Mouse (Mus musculus) spleen, adult 18-20 months (tissue): ENCODE data around the gene Coa3.
A peak's percentile ranks its signal among the peaks of the same experiment; 100 is the strongest.

Experiments
- DNase-seq, 2 experiments: peaks; one replicate each; pipeline ENCODE4 v3.0.0; 2022; ENCODE audit warnings: mixed read lengths in 2 of 2

Gene Coa3

DNA sequence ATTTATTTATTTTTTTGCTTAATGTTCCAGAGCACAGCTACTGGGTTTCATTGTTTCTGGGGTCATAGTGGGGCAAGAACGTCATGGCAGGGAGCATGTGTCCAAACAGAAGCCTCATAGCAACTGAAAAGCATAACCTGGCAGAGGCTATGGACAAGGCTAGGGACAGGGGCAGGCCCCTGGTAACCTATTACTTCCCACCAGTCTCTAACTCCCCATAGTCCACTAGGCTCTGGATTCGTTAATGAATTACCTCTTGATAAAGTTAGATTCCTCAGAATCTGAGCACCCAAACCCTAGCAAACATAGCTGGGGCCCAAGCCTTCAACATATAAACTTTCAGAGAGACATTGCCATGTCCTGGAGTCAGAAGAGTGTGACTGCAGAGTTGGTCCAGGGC is 27.9 kb downstream of the Coa3 start:
- no peak for DNase-seq

DNA sequence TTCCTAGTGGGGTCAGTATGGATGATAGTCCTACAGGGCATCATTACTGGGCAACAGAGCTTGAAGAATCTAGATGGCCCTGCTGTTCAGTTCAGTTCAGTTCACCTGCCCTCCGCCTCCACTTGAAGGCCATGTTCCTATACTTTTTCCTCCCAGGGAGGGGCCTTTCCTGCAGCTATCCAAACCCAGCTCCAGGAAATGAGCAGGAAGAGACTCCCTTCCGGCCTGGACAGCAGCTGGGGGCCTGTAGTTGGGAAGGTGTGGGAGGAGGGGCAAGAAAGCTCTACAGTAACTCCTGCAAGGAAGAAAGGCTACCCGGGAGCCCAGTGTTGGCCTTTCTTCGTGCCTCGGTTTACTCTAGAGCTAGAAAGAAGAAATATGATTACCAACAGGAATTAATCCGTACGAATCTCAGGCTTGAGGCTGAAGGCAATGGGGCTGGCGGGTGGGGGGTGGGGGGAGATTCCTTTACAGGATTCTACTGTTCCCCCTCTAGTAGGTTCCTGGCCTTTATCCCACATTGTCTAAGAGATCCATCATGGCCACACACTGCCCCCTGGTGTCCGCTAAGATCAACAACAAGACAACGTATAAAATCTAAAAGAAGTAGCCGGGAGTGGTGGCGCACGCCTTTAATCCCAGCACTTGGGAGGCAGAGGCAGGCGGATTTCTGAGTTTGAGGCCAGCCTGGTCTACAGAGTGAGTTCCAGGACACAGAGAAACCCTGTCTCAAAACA is 30.5 kb downstream of the Coa3 start:
- peak; percentile 23 to 65 for DNase-seq

DNA sequence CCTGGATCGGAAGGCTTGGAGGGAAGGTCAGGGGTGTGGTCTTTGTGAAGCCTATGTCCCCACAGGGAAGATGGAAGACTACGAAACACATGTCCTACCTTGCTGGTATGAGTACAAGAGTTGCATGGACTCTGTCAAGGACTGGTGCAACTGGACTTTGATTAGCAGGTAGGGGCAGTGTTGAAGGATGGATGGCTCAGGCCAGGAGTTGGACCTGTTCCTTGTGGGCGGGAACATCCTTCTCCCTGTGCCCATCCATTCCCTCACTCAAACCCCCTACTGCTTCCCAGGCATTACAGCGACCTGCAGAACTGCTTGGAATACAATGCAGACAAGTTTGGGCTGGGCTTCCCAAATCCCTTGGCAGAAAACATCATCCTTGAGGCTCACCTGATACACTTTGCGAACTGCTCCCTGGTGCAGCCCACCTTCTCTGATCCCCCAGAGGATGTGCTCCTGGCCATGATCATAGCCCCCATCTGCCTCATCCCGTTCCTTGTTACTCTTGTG is 31.3 kb downstream of the Coa3 start:
- no peak for DNase-seq

DNA sequence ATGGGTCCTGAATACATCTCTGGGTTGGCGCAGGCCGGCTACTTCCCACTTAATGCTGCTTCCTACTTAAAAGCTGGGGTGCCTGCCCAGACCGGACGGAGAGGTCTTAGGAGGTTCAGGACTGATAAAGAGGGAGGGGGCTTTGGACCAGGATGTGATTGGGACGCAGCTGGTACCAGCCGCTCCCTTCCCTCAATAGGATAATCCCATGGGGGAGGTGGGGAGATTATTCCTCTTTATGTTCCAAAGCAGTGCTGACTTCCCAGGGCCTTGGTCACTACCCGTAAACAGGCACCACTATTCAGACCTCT is 32.3 kb downstream of the Coa3 start:
- DNase-seq = no peak

DNA sequence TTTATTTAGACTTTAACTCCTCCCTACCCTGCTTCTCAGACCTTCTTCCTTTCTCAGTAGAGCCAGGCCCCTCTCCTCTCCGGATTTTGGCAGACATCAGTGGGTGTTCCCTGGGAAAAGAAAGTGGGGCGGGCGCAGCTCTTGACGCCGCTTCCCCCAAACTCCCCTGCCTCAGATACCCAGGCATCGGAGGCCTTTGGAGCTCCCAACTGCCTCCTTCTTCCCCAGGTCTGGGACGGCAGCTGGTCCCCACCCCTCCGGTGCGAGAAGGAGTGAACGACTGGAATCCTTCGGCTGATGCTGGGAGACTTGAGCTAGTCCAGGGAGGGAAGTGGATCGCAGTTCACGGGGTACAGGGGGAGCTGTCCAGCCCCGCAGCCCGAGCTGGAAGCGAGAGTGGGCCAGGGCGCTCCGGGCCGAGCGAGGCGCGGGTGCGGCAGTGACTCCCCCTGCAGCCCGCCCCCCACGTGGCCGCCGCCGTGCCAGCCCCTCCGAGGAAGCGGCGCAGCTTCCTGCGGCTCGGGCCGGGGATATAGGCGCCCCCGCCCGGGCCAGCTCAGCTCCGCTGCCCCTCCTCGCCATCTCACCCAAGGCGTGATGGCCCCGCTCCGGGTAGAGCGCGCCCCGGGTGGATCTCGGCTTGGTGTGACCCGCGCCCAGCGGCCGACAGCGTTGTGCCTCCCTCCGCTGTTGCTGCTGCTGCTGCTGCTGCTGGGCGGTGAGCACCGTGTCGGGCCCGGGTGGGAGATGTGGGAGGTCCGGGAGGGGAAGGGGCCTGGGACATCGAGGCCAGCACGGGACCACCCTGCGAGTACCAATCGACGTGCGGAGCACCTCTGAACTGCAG is 32.8 kb downstream of the Coa3 start, which contains the start of gene Ramp2:
TSS of gene Ramp2 (plus strand) at position 174 of the 847 bp plus-strand sequence.
- DNase-seq = no peak

DNA sequence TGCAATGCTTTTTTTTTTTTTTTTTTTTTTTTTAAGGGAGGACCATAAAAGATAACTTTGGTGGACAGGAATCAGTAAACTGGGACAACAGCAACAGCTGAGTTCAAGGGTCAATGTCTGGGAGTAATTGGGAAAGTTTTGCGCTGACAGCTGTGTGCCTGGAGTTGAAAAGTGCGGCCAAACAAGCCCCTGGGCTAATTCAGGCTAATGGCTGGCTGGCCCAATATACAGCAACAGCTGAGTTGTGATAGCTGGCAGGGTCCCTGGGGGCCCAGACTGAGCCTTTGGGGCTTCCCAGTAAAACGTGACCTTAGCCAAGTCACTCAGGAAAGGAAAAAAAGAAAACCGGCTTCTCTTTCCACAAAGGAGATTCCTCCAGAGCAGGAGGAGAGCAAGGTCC is 33.8 kb downstream of the Coa3 start:
- no peak for DNase-seq

DNA sequence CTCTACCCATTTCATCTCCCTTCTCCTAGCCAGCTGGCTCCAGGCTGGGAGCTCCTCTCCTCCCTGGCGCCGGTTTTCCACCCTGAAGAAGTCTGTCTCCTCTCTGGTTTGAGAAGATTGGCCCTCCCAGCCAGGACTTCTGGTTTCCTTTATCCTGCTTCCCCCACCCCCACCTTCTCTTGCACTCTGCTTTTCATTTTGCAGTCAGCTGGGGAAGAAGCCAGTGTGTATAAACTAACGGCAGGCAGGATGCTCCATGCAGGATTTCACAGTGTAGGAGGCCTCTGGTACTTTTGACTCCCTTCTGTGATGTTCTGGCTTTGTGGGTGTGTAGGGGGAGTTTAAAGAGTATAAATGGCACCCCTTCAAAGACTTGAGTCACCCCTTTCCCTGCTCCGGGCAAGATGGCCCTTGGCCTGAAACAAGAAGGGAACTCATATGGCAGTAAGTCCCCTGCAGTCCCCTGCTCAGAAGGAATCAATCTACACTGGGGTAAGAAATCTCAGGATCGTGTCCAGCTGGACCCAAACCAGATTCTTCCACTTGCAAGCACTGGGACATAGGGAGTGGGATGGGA is 40.8 kb downstream of the Coa3 start:
- DNase-seq = no peak

DNA sequence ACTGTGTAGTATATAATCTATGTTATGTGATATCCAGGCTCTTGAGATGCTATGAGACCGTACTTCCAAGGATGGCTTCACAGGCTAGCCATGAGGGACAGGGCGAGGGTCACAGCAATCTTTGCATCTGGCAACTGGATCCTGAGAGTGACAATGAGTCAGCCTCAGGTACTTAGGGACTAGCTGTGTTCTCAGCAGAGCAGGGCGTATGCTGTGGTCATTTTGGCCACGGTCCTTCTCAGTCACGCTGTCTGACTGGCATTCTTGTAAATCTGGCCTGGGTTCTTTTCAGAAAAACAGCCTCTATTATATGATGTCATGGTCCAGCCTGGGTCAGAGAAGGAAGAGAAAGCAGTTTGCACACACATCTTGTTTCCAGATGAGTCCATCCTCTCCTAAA is 42.1 kb downstream of the Coa3 start:
- DNase-seq = no peak

DNA sequence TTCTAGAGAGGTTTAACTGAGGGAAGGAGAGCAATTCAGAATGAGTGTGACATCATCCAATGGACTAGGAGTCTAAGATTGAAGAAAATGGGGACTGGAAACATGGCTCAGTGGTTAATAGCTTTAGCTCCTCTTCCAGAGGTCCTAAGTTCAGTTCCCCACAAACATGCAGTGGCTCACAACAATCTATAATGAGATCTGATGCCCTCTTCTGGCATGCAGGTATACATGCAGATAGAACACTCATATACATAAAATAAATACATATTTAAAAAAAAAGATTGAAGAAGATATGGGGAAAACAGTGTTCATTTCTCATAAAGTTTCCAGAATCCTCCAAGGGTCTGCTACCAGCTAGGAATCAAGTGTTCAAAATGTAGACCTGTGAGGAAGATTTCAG is 43.5 kb downstream of the Coa3 start:
- DNase-seq = no peak

DNA sequence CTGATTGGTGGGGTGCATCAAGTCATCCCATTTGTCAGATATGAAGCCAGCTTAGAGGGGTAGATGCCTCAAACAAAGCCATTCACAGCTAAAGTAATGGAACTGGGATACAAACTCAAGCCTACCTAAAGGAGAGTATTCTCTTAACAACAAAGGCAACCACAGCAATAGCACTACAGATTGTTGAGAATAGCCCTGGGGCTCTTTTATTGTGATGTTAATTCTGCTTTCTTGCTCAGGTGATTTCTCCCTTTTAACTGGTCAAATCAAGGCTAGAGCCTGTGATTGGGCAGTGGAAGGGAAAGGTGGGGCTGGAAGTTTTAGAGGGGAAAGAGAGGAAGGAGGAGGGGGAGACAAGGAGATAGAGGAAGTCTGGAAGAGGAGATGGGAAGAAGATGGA is 44.8 kb downstream of the Coa3 start:
- DNase-seq = no peak

DNA sequence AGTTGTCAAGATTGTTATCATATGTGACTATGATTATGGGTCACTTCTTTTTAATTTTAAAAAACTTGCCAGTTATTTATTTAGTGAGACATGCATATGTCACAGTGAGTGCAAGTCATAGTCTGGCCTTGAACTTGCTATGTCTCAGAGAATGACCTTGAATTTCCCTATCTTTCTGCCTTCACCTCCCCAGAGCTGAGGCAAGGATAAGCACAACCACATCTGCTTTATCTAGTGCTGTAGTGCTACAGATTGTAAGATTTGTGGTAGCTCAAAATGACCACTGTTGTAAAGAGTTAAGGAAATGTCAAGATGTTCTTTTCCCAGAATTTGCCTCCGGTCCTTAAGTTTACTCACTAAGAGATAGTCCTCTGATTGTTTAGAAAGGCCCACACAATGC is 45.7 kb downstream of the Coa3 start:
- DNase-seq = no peak

DNA sequence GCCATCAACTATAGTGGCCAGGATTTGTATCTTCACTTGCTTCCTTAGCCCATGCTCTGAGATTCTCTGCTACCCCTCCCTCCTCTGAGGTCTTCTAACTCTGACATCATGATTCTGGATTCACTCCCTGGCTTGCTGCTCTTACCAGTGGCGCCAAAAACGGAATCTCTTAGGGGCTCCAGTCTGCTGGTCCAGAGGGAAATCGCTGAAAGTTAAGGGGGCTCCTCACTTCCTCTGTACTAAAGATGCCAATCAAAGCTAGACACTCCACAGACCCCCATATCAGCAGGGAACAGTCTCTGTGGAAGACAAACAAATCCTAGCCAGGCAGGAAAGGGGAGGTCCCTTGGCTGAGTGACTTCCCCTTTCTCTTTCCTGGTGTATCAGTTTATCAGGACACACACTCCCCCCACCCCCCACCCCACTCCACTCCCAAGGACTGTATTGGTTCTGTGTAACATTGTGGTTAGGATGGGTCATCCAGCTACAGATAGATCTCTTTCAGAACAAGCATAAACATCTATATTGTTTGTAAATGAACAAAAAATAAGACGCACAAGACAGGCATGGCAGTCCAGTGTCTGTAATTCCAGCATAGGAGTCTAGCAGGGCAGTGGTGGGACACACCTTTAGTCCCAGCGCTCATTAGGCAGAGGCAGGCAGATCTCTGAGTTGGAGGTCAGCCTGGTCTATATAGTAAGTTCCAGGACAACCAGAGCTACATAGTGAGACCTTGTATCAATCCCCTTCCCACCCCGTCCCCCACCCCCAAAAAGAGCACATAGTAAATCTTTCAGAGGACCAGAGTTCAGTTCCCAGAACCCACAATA is 46.7 kb downstream of the Coa3 start:
- DNase-seq = no peak

DNA sequence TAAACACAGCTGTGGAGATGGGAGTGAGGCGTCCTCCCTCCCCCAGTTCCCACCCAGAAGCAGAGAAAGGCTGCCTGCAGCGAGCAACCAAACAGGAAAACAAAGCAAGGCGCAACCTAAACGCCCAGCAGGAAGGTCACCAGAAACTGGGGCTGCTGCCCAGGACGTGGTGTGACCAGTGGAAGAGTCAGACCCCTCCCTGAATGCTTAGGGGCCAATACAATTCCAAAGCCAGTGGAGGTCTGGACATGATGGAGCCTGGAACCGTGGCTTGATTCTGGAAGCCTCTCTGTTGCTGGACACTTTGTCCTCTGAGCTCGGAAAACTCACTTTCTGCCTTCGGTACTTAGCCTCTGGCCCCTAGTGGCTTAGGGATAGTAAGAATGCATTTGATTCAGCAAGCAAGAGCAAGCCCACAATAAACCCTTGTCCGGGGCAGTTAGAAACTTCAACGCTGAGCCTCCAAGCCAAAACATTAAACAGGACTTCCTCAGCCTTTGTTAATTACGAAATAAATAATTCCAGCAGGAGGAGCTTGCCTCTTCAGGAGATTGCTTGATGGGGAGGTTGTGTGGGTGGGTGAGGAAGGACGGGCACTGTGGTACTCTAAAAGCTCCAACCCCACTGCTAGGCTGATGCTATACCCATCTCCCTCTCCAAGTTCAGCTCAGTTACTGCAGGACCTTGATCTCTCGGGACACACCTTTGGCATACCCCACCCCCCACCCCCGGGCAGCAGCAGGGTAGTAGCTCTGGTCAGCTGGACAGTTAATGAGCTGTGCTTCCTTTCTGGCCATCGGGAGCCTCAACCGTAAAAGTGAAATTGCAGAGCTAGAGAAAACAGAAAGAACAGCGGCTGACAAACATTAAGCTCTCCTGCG is 47.7 kb downstream of the Coa3 start:
- DNase-seq = no peak

DNA sequence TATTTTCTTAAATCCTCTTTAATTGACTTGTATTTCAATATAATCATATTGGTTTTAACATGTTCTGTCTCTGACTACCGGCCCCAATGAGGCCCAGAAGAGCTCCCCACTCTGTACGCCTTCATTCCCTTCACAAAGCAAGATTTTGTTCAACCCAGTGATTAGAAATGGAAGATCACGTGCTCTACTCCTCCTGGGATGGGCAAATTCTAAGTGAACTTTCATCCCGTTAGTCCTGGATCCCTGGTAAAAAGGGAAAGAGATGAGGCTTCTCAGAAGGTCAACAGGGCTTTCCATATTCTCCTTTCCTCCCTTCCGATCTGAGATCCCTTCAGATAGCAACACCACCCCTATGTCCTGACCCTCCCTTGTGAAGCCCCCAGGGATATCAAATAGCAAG is 48.4 kb downstream of the Coa3 start:
- DNase-seq = no peak

DNA sequence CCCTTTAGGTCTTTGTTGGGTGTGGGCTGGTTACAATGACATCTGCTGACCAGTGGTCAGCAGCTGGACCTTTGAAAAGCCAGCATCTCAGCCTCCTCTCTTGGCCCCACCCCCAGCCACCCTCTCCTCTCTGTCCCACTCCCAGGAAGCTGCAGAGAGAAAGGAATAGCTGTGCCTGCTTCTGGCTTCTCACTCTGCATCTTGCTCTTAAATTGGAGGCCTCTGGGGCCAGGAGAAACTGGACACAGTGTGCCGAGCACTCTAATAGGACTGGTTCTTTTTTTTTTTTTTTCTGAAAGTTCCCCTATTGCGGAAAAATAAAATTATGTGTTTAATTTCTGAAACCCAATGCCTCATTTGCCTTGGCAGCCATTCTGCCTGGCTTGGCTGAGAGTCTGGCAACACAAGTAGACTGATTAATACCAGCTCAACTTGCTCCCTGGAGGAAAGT is 48.8 kb downstream of the Coa3 start:
- no peak for DNase-seq

DNA sequence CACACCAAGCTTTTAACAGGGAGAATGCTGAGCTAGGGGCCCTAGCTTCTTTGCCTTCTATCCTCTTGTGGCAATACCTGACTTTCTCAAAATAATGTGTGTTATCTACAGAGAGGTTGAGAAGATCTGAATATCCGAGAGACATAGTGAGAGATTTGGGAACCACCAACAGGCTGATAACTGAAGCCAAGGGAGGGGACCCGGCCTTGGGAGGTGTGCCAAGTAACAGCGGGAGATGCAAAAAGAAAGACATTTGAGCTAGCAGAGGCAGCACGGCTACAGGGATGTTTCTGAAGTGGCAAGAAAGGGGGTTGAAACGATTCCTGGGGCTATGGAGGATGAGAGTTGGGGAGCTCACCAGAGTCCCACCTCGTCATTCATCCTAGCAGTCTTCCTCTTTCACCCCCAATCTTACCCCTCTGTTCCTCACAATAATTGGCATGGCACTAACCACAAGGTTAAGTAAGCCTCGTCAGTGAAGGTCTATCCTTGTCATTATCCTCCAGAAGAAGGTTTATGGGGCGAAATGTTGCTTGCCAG is 49.5 kb downstream of the Coa3 start:
- DNase-seq = no peak
